Mouse (Mus musculus): ENCODE measurements around the gene Cts8. TPM values are rescaled to one million over a fixed set of nuclear protein-coding genes. Genes with fewer than 3 reads are reported as not detected.

Cts8 gene
- polyA plus RNA-seq (2015; fragmentation: Nextera tagmentation; extraction: Ambion mirVana): not detected in 2 replicates

DNA sequence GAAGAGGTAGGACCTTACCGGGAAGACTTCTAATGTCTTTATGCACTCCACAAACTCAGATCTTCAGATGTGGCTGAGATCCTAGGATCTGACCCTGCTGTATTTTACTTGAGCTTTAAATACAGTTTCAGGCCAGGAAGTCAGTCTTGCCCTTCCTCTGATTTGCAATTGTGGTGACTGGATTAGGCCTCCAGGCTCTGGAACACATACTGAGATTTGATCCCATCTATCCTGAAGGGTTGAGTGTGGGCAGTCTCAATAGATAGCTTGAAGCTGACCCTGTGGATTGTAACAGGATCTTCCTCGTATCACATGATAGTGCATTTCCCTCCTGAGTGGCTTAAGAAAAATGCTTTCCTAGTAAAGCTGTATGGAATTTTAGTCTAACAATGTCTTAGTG is at the start of gene Cts8:
Gene Cts8, minus strand, starts transcription at position 101 of the 400 bp plus-strand sequence.
- Histone ChIP-seq H3K27ac (ENCODE audit: low read length) (no peak within 1 kb of the TSS), H3K27me3 (ENCODE audit: control insufficient read depth, insufficient read depth, low read depth, low read length) (no peaks in the 10 kb centered on the region), H3K4me1 (ENCODE audit: control insufficient read depth, insufficient read depth, low read length) (no peaks in the 10 kb centered on the region), H3K9ac (ENCODE audit: low read depth, low read length) (no peak within 1 kb of the TSS), H3K36me3 (ENCODE audit: control insufficient read depth, insufficient read depth, low read length) (no peaks in the 10 kb centered on the region), H3K4me3 (ENCODE audit: low read depth, low read length) (no peak within 1 kb of the TSS), H3K4me2 (ENCODE audit: low read length) (no peak within 1 kb of the TSS), H3K9me3 (replicated peaks; ENCODE audit: control insufficient read depth, low read length, poor library complexity, severe bottlenecking) (peaks cover 22% of the 10 kb centered on the region)
- 91% methylated on average over 2 of the region's 2 CpGs for WGBS
- no peak for ATAC-seq

DNA sequence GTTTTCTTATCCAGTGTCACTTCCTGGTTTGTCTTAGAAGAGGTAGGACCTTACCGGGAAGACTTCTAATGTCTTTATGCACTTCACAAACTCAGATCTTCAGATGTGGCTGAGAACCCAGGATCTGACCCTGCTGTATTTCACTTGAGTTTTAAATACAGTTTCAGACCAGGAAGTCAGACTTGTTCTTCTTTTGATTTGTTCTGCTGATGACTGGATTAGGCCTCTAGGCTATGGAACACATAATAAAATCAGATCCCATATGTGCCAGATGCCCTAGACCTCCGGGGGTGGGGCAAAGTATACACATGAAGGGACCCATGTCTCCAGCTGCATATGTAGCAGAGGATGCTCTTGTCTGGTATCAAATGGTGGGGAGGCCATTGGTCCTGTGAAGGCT is 33.6 kb upstream of the Cts8 start, which contains the start of gene Gm49398:
Gene Gm49398, minus strand, starts transcription at position 101 of the 400 bp plus-strand sequence.
- no peak within 1 kb of the TSS for H3K9ac ChIP-seq (ENCODE audit: low read depth, low read length)

DNA sequence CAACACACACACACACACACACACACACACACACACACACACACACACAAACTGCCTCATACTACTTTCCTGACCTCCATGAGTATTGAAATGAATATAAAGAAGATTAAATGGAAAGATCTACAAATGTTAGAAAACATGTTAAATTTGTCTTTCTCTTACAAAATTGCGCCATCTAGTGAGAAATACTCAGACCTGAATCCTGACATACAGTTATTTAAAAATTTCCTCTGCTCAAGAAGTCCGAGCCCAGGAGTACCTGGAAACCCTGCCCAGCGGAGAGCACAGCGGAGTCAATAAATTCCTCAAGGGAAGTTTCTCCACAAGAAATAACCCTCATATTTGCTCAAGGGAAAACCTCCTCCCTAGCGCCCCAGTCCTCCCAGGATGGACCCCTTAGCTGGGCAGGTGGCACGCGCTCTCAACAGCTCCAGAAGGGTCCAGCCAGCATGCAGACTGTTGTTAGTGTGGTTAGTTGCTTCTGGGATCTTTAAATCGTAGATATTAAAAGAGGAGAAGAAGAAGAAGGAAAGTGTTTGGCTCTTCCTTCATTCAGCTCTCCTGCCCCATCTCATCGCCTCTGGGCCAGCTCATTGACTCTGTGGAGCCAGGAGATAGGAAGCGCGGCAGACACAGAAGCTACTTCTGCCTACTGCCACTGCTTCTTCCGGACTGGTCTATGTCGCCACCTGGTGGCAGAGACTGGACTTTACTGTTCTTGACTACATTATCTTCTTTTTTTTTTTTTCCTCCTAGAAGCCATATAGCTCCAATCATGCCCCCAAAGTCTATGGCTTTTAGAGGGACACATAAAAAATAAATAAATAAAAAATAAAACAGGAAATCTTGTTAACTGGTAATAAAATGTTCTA is 13.8 kb downstream of the Cts8 start:
- WGBS: 63% methylated on average over 13 of the region's 13 CpGs
- no peak for ATAC-seq
- Histone ChIP-seq H3K4me1 (ENCODE audit: control insufficient read depth, insufficient read depth, low read length) (no peaks in the 10 kb centered on the region), H3K9me3 (replicated peaks; ENCODE audit: control insufficient read depth, low read length, poor library complexity, severe bottlenecking) (peaks cover 10% of the 10 kb centered on the region), H3K27ac (ENCODE audit: low read length) (no peak overlapping the region), H3K27me3 (ENCODE audit: control insufficient read depth, insufficient read depth, low read depth, low read length) (no peaks in the 10 kb centered on the region), H3K9ac (ENCODE audit: low read depth, low read length) (no peak overlapping the region), H3K4me3 (ENCODE audit: low read depth, low read length) (no peak overlapping the region), H3K4me2 (ENCODE audit: low read length) (no peak overlapping the region), H3K36me3 (ENCODE audit: control insufficient read depth, insufficient read depth, low read length) (no peaks in the 10 kb centered on the region)

More for the DNA sequence above, 33.6 kb upstream of the Cts8 start, which contains the start of gene Gm49398:
- Histone ChIP-seq H3K4me1 (ENCODE audit: control insufficient read depth, insufficient read depth, low read length) (no peaks in the 10 kb centered on the region), H3K36me3 (ENCODE audit: control insufficient read depth, insufficient read depth, low read length) (no peaks in the 10 kb centered on the region), H3K9me3 (replicated peaks; ENCODE audit: control insufficient read depth, low read length, poor library complexity, severe bottlenecking) (peaks cover 23% of the 10 kb centered on the region), H3K27me3 (ENCODE audit: control insufficient read depth, insufficient read depth, low read depth, low read length) (no peaks in the 10 kb centered on the region), H3K4me3 (ENCODE audit: low read depth, low read length) (no peak within 1 kb of the TSS), H3K27ac (ENCODE audit: low read length) (no peak within 1 kb of the TSS), H3K4me2 (ENCODE audit: low read length) (no peak within 1 kb of the TSS)
- 81% methylated on average over 2 of the region's 2 CpGs for WGBS
- no peak for ATAC-seq

DNA sequence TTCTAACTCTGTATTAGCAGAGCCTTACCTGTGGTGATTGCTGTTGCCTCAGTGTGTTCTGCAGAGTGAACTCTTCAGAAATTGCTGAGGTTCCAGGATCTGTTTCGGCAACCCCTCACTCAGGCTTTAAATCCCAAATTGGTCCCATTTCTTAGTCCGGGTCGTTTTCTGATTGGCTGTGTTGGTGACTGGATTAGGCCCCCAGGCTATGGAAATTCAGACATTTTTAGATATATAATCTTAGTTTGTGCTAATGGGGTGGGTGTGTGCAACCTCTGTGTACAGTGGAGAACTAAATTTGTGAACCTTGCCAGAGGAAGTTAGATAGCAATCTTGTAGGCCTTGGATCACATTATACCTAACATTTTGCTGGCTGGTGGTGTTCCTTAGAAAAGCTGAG is 51.8 kb downstream of the Cts8 start, which contains the start of gene Cts6:
Gene Cts6, minus strand, starts transcription at position 101 of the 400 bp plus-strand sequence.
- H3K36me3 ChIP-seq (ENCODE audit: control insufficient read depth, insufficient read depth, low read length): no peaks in the 10 kb centered on the region
- no peak for ATAC-seq
- no peak within 1 kb of the TSS for H3K27ac ChIP-seq (ENCODE audit: low read length)
- peaks cover 35% of the 10 kb centered on the region for H3K9me3 ChIP-seq (replicated peaks; ENCODE audit: control insufficient read depth, low read length, poor library complexity, severe bottlenecking)
- no peaks in the 10 kb centered on the region for H3K27me3 ChIP-seq (ENCODE audit: control insufficient read depth, insufficient read depth, low read depth, low read length)
- H3K4me3 ChIP-seq (ENCODE audit: low read depth, low read length): no peak within 1 kb of the TSS
- H3K4me1 ChIP-seq (ENCODE audit: control insufficient read depth, insufficient read depth, low read length): no peaks in the 10 kb centered on the region
- 88% methylated on average over 3 of the region's 3 CpGs for WGBS
- H3K4me2 ChIP-seq (ENCODE audit: low read length): no peak within 1 kb of the TSS
- H3K9ac ChIP-seq (ENCODE audit: low read depth, low read length): no peak within 1 kb of the TSS

Other genes starting within 250 kb of the Cts8 start
- gene Ctsj, start 249.4 kb downstream of the Cts8 start, polyA plus RNA-seq (2015; fragmentation: Nextera tagmentation; extraction: Ambion mirVana): not detected in 2 replicates
- not detected in 2 replicates for gene Ctsq, start 214.7 kb downstream of the Cts8 start, polyA plus RNA-seq (2015; fragmentation: Nextera tagmentation; extraction: Ambion mirVana)
- gene Ctsr, start 91.1 kb downstream of the Cts8 start, polyA plus RNA-seq (2015; fragmentation: Nextera tagmentation; extraction: Ambion mirVana): not detected in 2 replicates
- not detected in 2 replicates for gene Cts6, start 51.9 kb downstream of the Cts8 start, polyA plus RNA-seq (2015; fragmentation: Nextera tagmentation; extraction: Ambion mirVana)
- gene Gm49398, start 33.5 kb upstream of the Cts8 start, polyA plus RNA-seq (2015; fragmentation: Nextera tagmentation; extraction: Ambion mirVana): not detected in 2 replicates
- not detected in 2 replicates for gene Cts7, start 102.8 kb upstream of the Cts8 start, polyA plus RNA-seq (2015; fragmentation: Nextera tagmentation; extraction: Ambion mirVana)

All from midbrain, embryonic 16.5 days (tissue).